Mouse (Mus musculus) cerebellum, adult 18-20 months (tissue): ENCODE data around the gene Sdk1.
A peak's percentile ranks its signal among the peaks of the same experiment; 100 is the strongest.

Experiments
- DNase-seq, 2 experiments: peaks; one replicate each; pipeline ENCODE4 v3.0.0; 2021

Sdk1 gene

GRCm38 (mm10) chr5:141240841-141241543 is at the start of gene Sdk1:
Gene Sdk1 (plus strand): TSS chr5:141241490.
- DNase-seq = peak; percentile 86 to 95

GRCm38 (mm10) chr5:141197278-141197677 is 44.0 kb upstream of the Sdk1 start:
- DNase-seq = no peak

- DNase-seq = no peak
Measured at GRCm38 (mm10) chr5:141202276-141203065, 38.8 kb upstream of the Sdk1 start.

- DNase-seq = no peak
Measured at GRCm38 (mm10) chr5:141207061-141207460, 34.2 kb upstream of the Sdk1 start.

- DNase-seq = no peak
Measured at GRCm38 (mm10) chr5:141225243-141225642, 16.0 kb upstream of the Sdk1 start.

GRCm38 (mm10) chr5:141234326-141234725 is 7.0 kb upstream of the Sdk1 start:
- no peak for DNase-seq

- DNase-seq = no peak
Measured at GRCm38 (mm10) chr5:141239401-141239800, 1.9 kb upstream of the Sdk1 start.

GRCm38 (mm10) chr5:141240441-141240840 is 849 bp upstream of the Sdk1 start:
- DNase-seq = peak in 1 of 2 experiments; percentile 2

- peak in 1 of 2 experiments; percentile 9 for DNase-seq
Measured at GRCm38 (mm10) chr5:141241645-141242284, 475 bp downstream of the Sdk1 start.

- DNase-seq = peak in 1 of 2 experiments; percentile 2
Measured at GRCm38 (mm10) chr5:141243253-141243965, 2.1 kb downstream of the Sdk1 start.

GRCm38 (mm10) chr5:141264253-141264652 is 23.0 kb downstream of the Sdk1 start:
- no peak for DNase-seq

GRCm38 (mm10) chr5:141277112-141277511 is 35.8 kb downstream of the Sdk1 start:
- DNase-seq = no peak

GRCm38 (mm10) chr5:141281751-141282150 is 40.5 kb downstream of the Sdk1 start:
- DNase-seq = no peak

GRCm38 (mm10) chr5:141289611-141290010 is 48.3 kb downstream of the Sdk1 start:
- DNase-seq = no peak

GRCm38 (mm10) chr5:141295240-141295639 is 54.0 kb downstream of the Sdk1 start:
- no peak for DNase-seq

- DNase-seq = no peak
Measured at GRCm38 (mm10) chr5:141302287-141302694, 61.0 kb downstream of the Sdk1 start.

GRCm38 (mm10) chr5:141303746-141304145 is 62.5 kb downstream of the Sdk1 start:
- no peak for DNase-seq

- no peak for DNase-seq
Measured at GRCm38 (mm10) chr5:141304706-141305105, 63.4 kb downstream of the Sdk1 start.

GRCm38 (mm10) chr5:141310641-141311040 is 69.4 kb downstream of the Sdk1 start:
- no peak for DNase-seq

- no peak for DNase-seq
Measured at GRCm38 (mm10) chr5:141311801-141312200, 70.5 kb downstream of the Sdk1 start.

GRCm38 (mm10) chr5:141312305-141312704 is 71.0 kb downstream of the Sdk1 start:
- no peak for DNase-seq

GRCm38 (mm10) chr5:141317095-141317494 is 75.8 kb downstream of the Sdk1 start:
- no peak for DNase-seq

GRCm38 (mm10) chr5:141324910-141325309 is 83.6 kb downstream of the Sdk1 start:
- peak; percentile 10 to 21 for DNase-seq
